Mouse (Mus musculus) brain, adult 2 months (tissue): ENCODE results near the gene Unc5a.

ENCODE experiments used
- DNase-seq: peaks from one replicate; pipeline ENCODE4 v3.0.0; 2011; ENCODE audit warnings: low read depth, low spot score

The Unc5a gene

DNA sequence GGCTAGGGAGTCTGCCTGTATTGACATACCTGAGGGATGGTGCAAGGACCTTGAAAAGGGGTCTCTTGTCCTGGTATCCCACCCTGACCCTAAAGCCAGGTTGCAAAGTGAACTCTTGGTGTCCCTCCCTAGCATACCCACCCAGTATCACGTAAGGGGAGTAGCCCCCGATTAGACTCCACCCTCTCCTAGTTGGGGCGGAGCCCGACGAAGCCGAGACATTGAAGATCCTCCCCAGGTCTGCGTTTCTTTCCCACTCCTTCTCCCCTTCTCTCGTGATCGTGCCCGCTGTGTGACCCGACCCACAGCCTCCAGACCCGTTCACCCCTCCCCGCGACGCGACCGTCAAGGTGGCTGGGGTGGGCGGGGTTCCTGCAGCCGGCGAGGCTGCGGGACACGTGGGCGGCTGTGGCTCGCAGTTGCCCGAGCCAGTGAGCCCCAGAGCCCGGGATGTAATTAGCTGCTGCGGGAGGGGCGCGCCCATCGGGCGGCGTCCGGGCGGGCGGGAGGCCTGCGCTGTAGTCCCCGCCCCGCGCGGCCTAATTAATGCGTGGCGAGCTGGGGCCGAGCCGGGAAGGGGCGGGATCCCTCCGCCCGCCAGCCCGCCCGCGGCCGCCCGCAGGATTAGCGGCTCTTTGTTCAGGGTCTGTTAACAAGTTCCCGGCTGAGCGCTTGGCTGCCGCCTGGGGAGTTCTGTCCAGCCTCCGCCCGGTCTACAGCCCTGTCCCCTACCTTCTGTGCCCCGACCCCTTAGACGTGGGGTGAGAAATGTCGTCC, 6.7 kb downstream of the Unc5a start:
- DNase-seq = peak; percentile 66

DNA sequence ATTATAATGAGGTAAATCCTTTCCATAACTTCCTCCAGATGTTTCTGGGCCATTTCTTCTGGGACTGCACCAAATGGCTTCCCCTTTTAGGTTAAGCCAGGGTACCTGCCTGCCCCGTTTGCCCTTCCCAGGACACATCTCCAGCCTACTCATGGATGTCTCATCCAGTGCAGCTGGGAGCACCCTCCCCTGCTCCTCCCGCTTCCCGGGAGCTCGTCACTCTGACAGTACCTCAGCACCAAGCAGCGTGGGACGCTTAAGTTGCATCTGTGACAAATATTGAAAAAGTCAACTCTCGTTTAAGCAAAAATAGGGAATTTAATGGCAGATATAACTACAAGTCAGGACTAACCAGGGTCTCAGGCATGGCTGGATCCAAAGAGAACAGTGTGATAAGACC, 8.1 kb downstream of the Unc5a start:
- DNase-seq = peak; percentile 65

DNA sequence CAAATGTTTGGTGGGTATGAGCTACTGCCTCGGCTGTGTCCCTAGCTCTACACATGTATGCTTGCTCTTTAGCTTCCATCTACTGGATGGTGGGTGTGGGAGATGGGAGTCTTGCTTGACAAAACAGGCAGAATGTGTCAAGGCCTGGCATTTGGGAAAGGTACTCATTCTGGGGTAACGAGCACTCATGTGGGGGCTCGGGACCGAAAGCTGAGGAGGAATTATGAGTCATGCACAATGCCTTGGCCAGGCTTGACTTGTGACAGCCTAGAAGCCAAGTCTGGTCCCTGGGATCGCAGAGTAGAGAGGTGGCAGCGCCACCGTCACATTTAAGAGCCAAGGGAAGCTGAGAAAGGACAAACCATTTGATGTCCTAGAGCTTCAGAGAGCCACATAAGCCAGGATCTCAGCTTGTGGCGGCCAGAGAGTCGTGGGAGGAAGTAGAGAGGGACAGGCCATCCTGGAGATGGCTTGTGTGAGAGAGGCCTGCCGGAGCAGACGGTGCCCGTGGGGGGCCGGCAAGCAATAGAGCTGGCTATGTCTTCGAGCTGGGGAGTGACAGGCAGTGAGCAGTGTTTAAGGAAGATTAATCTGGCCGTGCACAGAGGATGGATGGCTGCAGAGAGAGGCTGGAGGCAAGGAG, 10.0 kb downstream of the Unc5a start:
- DNase-seq = peak; percentile 95

DNA sequence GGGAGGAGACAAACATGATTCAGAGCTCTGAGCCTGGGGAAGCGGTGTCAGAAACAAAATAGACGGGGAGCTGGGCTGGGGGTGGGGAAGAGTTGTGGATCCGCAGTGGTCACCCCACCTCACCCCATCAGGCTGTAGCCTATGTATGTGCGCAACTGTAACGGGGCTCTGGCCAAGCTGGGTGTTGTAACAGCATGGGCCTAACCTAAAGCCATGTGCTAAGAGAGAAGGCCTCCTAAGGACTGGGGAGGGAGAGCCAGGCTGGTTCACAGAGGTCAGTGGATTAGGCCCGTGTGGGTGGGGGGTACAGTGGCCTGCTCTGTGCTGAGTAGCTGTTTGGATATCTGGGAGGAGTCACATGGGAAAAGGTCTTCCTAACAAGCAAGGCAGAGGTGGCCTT, 10.6 kb downstream of the Unc5a start:
- no peak for DNase-seq

GRCm38 (mm10) chr13:54960491-54960890, 11.3 kb downstream of the Unc5a start:
- DNase-seq = no peak

DNA sequence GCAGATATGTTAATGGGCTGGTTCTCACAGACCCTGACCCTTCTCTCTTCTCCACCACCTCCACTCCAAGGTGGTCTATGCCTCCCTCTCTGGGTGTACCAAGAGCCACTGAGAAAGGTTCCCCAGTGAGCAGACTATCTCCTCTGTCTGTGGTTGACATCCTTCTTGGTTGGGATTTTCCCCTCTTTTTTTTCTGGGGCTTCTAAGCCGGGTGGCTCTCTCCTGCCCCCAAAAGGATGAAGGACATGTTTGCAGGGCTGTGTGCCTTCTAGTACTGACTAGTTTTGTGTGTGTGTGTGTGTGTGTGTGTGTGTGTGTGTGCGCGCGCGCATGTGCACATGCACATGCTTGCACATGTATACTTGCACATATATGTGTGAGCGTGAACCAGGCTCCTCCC, 16.0 kb downstream of the Unc5a start:
- DNase-seq = peak; percentile 63

DNA sequence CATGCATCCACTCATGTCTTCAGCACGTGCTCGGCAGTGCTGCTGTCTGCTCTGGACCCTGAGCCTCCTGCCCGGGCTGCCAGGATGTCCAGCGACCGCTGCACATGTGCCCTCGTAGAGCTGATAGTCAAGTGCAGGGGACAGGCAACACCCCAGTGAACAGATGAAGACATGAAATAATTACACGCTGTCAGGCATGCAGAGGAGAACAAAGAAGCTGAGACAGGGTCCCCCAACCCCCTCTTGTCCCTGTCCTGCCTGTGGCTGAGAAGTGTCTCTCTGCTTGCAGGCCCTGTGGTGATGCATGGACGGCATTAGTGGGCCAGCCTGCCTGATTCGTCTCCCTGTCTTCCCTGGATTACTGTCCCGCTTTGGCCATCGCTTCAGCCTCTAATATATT, 18.3 kb downstream of the Unc5a start:
- no peak for DNase-seq

- no peak for DNase-seq
These were observed 19.4 kb downstream of the Unc5a start for GRCm38 (mm10) chr13:54968636-54969035.

GRCm38 (mm10) chr13:54969513-54969912, 20.3 kb downstream of the Unc5a start:
- no peak for DNase-seq

GRCm38 (mm10) chr13:54970521-54971247, 21.5 kb downstream of the Unc5a start:
- no peak for DNase-seq

- no peak for DNase-seq
These were observed 26.3 kb downstream of the Unc5a start for GRCm38 (mm10) chr13:54975546-54975945.

- peak; percentile 63 for DNase-seq
These were observed 29.6 kb downstream of the Unc5a start for GRCm38 (mm10) chr13:54978804-54979203.

DNA sequence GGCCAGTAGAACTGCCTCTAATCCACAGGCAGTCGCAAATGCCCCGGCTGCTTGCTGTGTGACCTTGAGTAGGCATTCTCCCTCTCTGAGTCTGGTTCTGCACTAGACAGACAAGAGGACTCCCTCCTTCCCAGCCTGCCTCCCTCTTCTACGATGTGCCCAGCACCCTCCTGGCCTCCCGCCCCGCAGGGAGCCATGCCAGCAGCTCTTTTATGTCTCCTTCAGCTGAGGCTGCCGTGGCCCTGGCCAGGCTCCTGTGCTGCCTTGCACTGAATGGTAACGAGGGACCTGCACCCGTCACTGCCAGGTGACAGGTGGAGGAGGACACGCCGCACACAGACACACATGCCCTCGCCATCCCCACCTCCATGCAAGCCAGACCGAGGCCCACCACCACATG, 31.7 kb downstream of the Unc5a start:
- peak; percentile 68 for DNase-seq

- DNase-seq = no peak
These were observed 33.8 kb downstream of the Unc5a start for GRCm38 (mm10) chr13:54983001-54983400.

DNA sequence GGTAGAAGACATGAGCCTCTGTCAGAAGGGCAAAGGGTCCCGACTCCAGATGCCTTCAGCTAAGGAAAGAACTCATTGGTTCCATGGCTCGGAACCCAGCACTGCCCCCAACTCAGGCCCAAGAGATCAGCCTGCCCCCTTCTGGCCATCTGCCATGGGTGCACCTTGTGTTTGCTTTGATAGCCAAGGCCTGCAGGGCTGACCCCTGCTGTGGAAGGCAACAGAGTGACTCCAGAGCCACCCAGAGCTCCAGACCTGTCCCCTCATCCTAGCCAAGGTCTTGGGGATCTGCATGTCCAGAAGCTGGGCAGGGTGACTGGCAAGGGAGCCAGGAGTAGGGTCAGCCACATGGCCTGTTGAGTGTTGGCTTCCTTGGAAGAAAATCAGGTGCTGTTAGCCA, 34.4 kb downstream of the Unc5a start:
- no peak for DNase-seq

- DNase-seq = peak; percentile 35
These were observed 38.2 kb downstream of the Unc5a start for GRCm38 (mm10) chr13:54987405-54987804.

DNA sequence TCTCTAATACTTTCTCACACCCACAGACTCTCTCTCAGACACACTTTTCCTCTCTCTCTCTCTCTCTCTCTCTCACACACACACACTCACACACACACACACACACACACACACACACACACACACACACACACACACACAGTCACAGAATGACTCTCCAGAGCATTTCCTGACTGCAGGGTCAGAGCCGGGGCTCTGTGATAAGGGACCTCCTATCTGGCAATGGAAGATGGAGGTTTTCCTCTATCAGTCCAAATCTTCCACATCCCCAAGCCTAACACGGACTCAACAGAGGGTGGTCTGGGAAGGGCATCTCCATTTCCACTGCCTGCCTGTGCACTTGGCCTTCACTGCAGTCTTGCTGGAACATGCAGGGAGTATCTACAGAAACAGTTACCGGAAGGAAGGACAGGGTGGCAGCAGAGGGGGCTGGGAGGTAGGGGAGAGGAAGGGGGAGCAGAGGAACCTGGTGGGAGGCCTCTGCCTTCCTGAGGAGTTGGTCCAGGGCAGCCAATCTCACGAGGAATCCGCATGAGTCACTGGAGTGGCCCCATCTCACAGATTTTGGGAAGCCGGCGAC, 39.1 kb downstream of the Unc5a start:
- DNase-seq = no peak

DNA sequence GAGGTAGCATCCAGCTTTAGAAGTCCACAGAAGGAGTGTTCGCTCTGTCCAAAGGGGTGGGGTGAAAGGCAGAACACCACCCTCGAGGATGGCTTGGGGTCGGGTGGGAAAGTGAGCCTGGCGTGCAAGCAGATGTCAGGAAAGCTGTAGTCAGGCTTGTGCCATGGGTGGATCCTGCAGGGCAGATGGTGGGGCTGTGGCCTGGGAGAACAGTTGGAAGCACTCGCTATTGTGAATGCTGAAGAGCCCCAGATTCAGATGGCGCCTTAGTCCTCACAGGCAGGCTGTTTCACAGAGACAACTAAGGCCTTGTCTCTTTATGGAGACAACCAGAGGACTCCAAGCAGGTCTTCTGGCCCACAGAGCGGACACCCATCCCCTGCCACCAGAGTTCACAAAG, 43.0 kb downstream of the Unc5a start:
- peak; percentile 57 for DNase-seq

GRCm38 (mm10) chr13:54994576-54994975, 45.4 kb downstream of the Unc5a start:
- DNase-seq = no peak

DNA sequence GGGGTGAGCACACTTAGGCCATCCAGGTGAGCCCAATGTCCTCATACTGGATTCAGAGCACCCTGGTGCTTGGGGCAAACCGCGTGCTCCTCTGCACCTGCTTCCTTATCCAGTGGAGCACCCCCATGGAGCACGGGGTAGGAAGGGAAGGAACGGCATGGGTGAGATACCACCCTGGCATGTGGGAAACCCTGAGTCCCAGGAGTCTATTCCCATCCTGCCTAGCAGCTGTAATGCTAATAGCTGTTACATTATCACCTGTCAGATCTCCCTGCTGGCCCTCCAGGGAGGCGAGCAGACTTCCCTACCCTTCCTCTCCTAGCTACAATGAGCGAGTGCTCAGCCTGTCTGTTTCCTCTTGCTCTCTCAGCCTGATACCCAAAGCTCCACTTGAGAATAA, 46.0 kb downstream of the Unc5a start:
- DNase-seq = no peak

GRCm38 (mm10) chr13:54997568-54997967, 48.4 kb downstream of the Unc5a start:
- DNase-seq = no peak

DNA sequence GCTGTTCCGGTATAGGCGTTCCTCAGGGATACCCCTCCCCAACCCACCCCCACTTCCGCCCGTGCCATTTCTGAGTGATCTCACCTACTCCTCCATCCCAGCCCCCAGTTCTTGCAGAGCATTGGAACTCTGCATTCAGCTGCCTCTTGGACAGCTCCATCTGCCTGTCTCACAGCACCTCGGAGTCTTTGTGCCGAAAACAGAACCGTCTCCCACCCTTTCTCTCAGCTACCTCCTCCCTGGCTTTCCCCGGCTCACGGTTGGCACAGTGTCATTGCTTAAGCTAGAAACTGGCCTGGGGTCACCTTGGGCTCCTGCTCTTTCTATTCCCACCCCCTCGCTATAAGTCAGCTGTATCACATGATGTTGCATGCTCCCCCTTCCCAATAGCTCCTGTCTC, 51.2 kb downstream of the Unc5a start:
- peak; percentile 91 for DNase-seq
